Mouse (Mus musculus) thymus, postnatal 14 days (tissue): ENCODE results near the gene Sppl3.
"Not testable (repeated sequence)": the region's sequence is repeated elsewhere in the genome, so short reads cannot be mapped to it uniquely, and the experiment has no call there.

Experiments used
- DNase-seq: peaks from one replicate; pipeline ENCODE4 v3.0.0; 2021

The Sppl3 gene

GRCm38 (mm10) chr5:115043626-115044025 lies 32.7 kb downstream of the Sppl3 start:
- DNase-seq, result no peak

GRCm38 (mm10) chr5:115045146-115045677 lies 34.3 kb downstream of the Sppl3 start:
- DNase-seq, result no peak

GRCm38 (mm10) chr5:115049692-115050091 lies 38.8 kb downstream of the Sppl3 start:
- no peak for DNase-seq

GRCm38 (mm10) chr5:115050776-115051175 lies 39.8 kb downstream of the Sppl3 start:
- no peak for DNase-seq

GRCm38 (mm10) chr5:115052546-115052945 lies 41.6 kb downstream of the Sppl3 start:
- no peak for DNase-seq

- no peak for DNase-seq
Observed at GRCm38 (mm10) chr5:115053791-115054396, 43.0 kb downstream of the Sppl3 start.

GRCm38 (mm10) chr5:115055418-115055817 lies 44.5 kb downstream of the Sppl3 start:
- DNase-seq, result no peak

- no peak for DNase-seq
Observed at GRCm38 (mm10) chr5:115057153-115057552, 46.2 kb downstream of the Sppl3 start.

- DNase-seq, result no peak
Observed at GRCm38 (mm10) chr5:115058584-115059297, 47.8 kb downstream of the Sppl3 start.

- no peak for DNase-seq
Observed at GRCm38 (mm10) chr5:115060067-115060695, 49.2 kb downstream of the Sppl3 start.

- DNase-seq, result no peak
Observed at GRCm38 (mm10) chr5:115060977-115061376, 50.0 kb downstream of the Sppl3 start.

GRCm38 (mm10) chr5:115062566-115062965 lies 51.6 kb downstream of the Sppl3 start:
- no peak for DNase-seq

GRCm38 (mm10) chr5:115063391-115063790 lies 52.5 kb downstream of the Sppl3 start:
- no peak for DNase-seq

GRCm38 (mm10) chr5:115066245-115066644 lies 55.3 kb downstream of the Sppl3 start:
- DNase-seq, result no peak

- DNase-seq, result no peak
Observed at GRCm38 (mm10) chr5:115068671-115069421, 57.9 kb downstream of the Sppl3 start.

GRCm38 (mm10) chr5:115069611-115070010 lies 58.7 kb downstream of the Sppl3 start:
- DNase-seq, result no peak

- DNase-seq, result no peak
Observed at GRCm38 (mm10) chr5:115070457-115070856, 59.5 kb downstream of the Sppl3 start.

GRCm38 (mm10) chr5:115071096-115071901 lies 60.4 kb downstream of the Sppl3 start:
- peak; percentile 52 for DNase-seq

- no peak for DNase-seq
Observed at GRCm38 (mm10) chr5:115072143-115072542, 61.2 kb downstream of the Sppl3 start.

- DNase-seq, result not testable (repeated sequence)
Observed at GRCm38 (mm10) chr5:115073306-115073705, 62.4 kb downstream of the Sppl3 start.

GRCm38 (mm10) chr5:115074749-115075148 lies 63.8 kb downstream of the Sppl3 start:
- no peak for DNase-seq
